Mouse (Mus musculus) layer of hippocampus, postnatal 36 days (tissue): ENCODE measurements at regions not wholly inside any gene's neighbourhood (a gene's known extent, or its start where the extent isn't known, plus 50 kb on each side); places are given as distances from the start of the nearest gene placed in this dataset.

Source experiments
- DNase-seq, 2 experiments: peaks; one replicate each; pipeline ENCODE4 v3.0.0; 2022

DNA sequence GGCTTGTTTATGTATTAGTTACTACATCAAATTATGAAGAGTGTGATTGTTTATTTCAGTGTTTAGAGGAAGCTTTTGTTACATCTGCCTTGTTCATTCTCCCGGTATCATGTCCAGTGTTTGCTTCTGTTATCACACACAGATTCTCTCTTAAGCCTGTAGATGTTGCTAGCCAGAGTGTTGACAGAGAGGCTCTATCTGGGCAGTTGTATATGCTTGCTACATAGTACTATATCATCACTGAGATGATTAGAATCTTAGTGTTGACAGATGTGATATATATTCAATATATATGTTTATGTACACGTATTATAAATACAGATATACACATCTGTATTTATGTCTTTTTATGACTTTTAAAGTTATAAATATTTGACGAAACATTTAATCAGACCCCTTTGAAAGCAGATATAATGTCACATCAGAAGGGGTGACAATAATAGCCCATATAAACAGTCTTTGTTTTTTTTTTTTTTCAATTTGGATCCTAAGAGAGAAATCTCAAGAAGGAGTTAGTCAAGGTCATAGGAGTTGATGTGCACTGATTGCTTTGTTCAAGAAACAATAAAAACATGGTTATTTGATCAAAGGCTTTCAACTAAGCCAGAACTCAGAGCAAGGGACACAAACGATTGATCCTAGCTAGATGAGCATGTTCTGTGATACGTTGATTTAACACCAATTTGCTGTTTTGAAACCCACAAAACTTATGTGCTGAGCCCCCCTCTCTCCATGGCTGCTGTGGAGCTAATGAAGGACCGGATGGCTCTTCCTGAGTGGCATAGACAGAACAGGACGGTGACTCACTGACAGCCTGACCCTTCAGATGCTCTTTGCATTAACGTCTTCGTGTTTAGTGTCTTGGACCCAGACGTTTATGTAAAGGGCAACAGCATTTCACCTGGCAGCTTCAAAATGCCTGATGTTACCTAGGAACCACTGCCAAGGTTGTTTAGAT lies 352.8 kb upstream of the Arglu1 start:
- no peak for DNase-seq

DNA sequence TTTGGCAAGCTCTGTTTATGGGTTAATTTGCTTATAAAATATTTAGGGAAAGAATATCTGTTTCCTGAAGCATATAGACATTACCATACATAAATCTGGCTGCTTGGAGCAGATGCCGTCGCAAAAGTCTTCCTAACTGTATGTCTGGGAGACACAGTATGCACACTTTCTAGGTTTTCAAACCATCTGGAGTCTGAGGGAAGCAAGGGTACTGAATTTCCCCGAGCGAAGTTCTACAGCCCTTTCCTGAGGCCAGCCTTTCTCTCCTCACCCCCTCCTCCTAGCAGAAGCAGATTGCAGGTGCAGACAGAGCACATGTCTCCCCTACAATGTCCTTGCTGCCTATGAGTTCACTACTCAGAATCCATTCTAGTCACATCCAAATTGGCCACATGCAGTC lies 338.8 kb upstream of the Arglu1 start:
- DNase-seq, result no peak

DNA sequence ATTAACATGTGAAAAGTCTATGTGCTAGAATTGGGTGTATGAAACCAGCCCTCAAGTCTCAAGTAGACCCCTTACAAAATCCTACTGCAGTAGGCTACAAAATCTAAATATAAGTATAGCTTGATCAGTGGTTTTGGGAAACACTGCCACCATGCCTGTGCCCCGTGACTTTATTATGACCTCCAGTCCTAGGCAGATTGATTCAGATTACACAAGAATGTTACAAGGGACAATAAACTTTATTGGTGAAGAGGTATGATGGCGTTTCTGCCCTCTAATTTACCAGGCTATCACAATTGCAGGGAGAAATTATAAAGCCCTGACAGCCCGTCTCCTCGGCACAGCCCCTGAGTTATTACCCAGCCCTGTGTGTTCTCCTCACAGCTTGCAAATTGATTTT lies 337.4 kb upstream of the Arglu1 start:
- DNase-seq, result no peak

DNA sequence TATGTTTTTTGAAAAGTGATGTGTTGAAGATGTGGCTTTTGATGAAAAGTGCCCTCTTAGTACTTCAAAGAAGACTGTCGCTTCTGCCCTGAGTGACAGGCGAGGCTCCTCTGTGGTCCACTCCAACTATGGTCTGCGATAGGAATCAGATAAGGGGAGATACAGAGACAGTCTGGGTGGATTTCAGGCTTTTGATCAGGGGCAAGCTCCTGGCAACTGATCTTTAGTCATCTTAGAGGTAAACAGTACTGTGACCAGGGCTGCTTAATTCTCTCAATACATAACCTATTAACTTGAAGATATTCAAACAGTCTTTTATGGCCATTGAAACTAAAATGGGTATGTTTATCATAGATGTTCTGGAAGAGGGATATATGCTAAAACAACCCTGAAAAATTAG lies 335.6 kb upstream of the Arglu1 start:
- no peak for DNase-seq

DNA sequence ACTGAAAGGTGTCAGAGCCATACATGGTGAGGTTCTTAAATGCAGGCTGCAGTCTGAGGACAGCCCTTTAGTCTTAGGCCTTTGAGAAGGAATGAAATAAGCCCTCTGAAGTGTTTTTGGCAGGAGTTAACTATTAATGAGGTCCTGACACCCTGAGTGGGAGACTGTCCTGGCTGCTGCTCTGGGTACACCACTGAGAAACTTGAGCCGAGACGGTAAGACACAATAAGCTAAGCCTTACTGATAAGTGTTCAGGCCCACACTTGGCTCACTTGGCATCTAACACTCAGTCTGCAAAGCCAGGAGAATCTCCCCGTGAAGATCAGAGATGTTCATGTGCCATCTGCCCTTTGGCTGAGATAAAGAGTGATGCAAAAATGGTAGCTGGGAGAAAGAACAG lies 335.1 kb upstream of the Arglu1 start:
- no peak for DNase-seq

DNA sequence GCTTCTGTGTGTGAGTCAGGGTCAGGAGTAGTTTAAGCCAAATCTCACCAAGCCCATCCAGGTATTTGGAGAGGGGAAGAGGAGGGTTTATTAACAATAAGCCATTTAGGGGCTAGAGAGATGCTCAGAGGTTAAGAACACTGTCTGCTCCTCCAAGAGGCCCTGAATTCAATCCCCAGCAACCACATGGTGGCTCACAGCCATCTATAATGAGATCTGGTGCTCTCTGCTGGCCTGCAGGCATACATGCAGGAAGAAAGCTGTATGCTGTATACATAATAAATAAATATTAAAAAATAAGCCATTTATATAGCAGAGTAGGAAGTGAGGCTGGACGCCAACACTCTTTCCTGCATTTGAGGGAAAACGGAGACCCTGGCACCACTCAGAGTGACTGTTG lies 330.4 kb upstream of the Arglu1 start:
- DNase-seq, result no peak

DNA sequence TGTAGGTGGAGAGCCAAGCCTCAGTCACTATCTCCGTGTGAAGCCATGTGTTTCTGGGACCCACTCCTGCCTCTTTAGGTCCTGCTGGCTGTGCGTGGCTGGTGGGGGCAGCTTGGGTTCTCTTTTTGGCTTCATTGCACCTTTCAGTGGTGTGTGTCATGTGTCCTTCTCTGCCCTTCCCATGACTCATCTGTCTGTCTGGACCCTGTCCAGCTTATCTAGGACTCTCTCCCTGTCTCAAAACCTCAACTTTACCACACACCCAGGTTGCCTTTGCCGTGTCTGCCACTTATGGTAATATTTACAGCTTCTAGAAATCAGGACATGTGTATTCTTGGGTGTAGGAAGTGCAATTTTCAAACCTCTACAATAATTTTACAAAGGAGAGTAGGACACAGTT lies 329.9 kb upstream of the Arglu1 start:
- no peak for DNase-seq

DNA sequence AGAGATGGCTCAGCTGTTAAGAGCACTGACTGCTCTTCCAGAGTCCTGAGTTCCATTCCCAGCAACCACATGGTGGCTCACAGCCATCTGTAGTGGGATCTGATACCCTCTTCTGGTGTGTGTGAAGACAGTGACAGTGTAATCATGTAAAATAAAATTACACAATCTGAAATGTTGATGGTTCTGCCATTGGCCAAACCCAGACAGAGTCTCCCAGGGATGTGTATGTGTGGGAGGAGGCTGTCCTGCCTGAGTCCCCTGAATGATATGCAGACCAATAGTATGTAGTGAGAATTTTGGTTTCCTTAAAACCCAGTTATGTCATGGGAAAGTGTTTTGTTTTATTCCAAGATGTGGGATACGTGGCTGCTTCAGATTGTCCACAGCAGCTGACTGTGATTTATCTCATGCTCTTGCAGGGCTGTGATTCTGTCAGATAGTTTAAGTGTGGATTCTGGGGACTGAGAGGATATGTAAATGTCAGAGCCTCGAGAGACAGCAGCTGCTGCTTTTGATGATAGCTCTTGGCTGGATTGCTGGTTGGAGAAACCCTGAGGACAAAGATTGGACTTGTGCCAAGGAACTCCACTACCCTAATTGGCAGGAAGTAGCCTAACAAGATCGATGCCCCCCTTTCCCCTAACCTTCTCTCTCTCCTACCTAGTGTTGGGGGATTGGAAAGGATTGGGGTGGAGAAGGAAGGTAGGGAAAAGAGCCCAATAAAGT lies 321.6 kb upstream of the Arglu1 start:
- no peak for DNase-seq

DNA sequence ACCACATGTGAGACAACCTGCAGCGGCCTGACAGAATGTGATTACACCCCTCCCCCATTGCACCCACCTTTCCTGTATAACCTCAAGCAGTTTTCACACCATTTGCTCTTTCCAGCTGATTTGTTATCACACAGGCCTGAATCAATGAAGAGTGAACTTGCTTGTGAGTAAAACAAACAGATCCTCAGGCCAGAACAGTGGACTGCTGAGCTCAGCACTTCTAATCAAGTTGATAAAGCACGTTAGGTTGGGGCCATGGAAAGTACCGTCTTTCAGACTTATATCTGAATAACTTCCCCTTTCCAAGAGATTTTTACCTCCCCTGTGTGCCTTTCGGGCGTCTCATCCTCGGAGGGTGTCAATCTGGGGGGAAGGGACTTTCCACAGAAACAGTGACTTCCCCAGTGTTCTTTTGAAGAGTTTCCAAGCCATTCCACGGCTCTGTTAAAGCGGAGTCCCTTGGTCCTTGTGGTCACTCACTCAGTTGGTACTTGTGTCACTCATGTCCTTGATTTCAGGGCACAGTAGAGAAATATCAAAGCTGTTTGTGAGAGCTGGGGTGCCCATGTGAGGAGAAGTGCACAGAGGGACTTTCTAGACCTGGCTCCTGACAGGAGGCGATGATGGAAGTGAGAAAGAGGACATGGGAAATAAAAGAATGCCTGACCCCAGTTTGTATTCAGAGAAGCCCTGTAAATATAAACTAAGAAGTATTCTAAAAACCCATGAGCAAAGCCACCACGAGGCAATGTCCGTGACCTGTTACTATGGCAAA lies 317.9 kb upstream of the Arglu1 start:
- DNase-seq, result no peak

DNA sequence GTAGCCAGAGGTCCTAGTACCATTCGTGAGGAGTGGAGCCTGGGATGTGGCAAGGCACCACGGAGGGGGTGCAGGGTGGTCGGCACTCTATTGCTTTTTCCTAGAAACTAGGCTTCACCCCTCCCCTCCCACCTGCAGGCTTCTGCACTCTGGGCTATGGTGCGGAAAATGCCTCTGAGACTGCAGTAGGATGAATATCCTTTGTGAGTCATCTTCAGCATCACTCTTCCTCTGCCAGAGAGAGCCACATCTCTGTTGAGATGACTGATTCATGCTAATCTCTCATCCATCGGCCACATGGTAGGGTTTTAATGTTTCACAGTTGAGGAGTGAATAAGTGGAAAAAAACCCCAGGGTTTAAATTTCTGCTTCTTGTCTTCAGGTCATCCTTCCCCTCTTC lies 309.6 kb upstream of the Arglu1 start:
- DNase-seq, result no peak

DNA sequence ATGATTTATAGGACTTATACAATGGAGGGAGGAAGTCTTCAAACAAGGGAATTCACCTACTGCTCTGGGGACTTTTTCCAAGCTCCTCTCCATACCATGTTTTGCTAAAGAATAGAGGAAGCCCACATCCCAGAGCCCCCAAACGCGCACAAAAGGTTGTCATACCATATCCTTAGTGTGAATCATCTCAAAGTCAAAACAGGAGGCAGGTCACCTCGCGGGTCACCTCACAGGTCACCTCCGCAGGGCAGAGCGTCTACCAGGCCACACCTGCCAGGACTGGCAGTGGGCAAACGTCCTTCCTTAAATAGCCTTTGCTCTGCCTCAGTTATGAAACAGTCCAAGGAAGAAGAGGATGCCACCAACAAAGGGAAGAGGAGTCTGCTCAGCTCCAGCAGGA lies 307.3 kb upstream of the Arglu1 start:
- no peak for DNase-seq

DNA sequence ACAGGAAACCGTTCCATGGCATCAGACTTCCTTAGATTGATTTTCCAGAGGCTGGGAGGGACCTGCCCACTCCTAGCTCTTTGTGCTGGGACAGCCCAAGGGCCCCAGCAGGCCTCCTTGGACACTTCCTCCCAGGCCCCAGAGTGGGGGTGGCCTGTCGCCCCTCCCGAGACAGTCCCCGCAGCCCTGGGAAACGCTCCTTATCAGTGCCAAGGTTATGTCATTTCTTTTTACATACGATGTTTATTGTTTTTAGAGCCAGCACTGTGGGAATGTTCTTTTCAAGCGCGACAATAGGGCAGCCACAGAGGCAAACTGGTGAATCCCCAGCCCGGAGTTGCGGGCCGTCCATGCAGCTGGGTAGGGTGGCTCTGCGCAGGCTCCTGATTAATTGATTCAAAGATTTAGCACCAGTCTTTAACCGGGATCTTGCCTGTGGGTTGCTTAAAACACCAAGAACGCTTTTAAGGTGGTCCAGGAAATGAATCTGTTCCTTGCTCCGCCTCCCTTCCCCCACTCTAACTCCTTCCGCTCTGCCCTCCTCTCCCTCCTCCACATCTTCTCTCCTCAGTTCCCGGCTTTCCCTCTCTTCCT lies 304.4 kb upstream of the Arglu1 start:
- DNase-seq, result peak in 1 of 2 experiments; percentile 21

DNA sequence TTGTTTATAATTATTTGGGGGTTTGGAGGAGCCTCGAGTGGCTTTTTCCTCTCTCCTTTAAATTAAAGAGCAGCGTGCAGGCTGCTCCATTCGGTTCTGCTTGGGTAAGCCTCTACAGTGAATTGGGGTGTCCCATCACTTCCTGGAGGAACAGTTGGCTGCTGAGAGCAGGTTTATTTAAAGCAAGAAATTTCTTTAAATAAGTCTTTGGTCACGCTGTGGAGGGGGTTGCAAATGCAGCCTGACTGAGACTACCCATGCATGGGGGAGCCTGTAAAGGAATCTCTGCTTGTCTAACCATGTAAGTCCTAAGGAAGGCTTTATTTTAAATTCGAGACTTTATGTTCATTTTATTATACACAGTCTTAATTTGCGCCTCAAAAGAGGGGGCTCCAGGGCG lies 303.7 kb upstream of the Arglu1 start:
- DNase-seq, result no peak

DNA sequence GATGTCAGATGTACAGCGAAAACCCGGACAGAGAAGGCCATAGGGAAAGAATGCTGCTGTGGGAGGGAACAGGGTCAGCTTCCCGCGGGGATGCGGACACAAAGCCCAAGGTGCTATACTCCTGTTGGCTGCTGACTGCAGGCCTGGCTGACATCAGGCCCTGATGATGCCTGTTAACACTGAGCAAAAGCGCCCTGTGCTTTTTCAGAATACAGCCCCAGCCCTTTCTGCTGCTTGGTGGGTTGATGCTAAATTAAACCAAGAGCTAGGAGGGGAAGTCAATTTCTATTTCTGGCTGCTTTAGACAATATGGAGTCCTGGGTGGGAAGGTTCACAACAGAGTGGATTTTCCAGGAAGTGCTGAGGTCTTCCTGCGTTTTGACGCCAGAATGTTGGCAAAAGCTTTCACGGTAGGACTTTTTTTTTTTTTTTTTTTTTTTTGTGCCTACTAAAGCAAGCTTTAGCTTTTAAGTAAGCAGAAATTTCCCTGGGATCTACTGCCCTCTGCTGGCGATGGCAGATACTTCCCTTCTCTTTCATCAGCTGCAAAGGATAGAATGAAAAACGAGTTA lies 302.2 kb upstream of the Arglu1 start:
- DNase-seq, result peak; percentile 69 to 70

DNA sequence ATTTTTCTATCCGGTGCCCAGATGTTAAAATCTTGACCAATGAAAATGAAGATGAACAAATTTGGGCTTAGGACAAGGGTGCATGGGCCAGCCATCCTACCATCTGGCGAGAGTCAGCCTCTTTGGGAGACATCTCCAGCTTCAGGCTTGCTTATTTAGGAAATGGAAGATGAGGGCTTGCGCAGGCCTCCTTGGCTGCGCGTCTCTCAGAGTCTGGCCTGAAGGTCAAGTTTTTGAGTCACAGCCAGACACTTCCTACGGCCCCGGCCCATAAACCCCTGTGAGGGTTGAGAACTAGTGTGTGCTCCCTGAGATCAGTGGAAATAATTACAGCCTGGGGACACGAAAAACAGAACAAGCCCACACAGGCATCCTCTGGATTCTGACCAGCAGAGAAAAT lies 300.7 kb upstream of the Arglu1 start:
- DNase-seq, result no peak

DNA sequence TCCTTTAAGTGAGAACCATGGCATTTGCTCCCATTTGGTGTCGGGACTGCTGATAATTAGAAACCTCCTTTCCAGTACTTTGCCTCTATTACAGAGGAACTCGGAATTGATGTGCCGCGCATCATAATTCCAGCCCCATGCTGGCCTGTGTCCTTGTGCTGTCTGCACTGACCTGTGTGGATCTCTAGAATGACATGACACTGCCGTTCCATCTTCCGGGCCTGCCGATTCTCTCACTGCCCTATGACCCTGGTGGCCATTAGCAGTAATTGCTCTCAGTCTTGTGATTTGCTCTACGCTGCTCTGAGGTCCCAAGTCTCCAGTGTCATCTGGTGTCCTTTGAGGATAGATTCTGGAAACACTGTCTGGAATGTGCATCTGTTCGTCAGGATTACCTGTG lies 295.7 kb upstream of the Arglu1 start:
- no peak for DNase-seq

DNA sequence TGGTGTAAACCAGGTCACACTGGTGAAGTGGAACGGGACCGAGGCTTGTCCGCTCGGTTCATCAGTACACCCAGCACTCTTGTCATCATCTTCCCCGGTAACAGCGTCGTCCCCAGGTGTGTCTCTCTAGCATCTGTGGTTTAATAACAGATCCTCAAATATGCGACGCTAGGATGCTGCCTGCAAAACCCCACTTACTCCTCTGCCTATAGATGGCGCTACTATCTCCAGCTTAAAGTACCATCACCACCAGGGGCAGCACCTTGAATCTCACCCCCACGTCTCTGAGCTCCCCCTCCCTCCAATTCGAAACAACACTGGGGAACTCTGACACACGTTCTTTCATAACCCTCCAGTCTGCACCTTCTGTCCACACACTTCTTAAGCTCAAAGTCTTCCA lies 295.1 kb upstream of the Arglu1 start:
- DNase-seq, result no peak

DNA sequence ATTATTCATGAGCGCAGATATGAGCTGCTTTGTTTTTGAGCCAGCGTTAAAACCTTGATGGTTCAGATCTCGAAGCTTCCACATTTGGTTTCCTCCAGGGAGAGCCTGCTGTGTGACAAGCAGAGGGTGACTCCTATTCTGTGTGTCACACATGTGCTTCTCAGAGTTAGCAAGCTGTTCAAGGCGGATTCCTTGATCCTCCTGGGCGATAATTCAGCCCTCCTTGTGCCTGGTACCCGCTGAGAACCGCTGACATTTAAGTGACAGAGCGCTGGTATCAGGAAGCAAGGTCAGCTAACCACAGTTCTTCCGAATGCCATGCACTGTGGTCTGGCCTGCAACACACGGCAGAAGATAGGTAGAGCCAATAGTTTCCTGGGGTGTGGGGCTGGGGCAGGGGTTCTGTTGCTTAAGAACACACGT lies 294.5 kb upstream of the Arglu1 start:
- no peak for DNase-seq

DNA sequence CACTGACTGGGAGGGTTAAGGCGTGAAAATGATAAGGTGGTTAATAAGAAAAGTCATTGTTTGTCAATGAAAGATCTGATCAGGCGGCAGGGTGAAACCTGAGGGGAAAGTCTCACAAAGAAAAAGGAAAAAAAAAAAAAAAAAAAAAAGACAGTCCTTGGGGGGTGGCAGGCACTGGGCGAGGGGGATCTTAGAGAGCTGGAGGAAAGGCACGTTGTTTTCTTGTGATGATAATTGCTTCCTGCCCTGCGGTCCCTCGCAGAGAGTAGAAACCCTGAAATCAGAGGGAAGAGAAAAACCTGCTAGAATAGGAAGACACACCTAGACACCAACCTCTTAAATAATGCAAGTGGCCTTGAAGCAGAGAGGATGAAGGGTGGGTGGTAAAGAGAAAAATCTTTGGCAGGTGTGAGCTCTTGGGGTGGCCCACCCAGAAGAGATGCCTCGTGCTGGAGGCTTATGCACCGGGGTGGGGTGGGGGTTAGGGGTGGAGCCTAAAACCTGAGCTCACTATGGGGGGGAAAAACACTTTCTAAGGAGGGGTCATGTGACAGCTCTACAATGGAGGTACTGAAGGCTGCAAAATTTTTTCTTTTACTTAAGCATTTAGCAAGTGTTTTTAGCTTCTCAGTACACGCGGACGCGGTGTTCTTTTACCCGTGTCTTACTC lies 294.0 kb upstream of the Arglu1 start:
- no peak for DNase-seq

DNA sequence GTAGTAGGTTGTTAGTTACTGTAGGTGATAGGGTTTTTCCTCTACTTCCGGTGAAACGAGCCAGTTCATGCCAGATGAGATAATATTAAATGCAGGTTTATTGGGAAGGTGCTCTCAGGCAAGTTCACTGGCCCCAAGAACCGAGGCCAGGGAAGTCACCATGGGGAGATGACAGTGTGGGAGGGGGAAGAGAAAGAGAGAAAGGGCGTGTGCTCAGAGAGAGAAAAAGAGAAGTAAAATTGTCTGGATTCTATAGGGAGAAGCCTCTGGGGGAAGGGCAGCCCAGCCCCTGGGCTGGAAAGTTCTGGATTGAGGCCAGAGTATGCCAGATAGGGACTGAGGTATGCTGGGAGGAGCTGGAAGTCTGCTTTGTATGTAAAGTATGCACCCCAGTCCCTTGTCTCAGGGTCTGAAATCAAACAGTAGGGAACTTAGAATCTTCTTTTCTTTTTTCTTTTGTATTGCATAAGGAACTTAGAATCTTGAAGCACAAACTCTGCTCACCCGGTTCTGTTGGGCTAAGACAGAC lies 292.9 kb upstream of the Arglu1 start:
- no peak for DNase-seq

DNA sequence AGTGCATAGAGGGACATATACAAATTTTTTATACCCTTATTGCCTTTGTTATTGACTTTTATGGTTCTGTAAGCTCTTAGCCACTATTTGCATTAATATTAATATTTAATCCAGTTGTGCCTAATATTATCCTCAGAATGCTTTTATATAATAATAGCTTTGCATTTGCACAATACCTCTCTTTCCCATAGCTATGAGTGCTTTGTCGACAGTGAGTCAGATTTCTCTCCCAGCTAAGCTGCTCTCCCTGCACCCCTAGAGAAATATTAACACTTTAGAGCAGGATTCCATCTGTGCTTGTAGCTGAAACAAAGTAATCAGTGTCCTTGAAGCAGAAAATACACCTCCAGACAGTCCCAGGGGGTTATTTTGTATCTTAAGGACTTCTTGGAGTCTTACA lies 288.6 kb upstream of the Arglu1 start:
- DNase-seq, result no peak

DNA sequence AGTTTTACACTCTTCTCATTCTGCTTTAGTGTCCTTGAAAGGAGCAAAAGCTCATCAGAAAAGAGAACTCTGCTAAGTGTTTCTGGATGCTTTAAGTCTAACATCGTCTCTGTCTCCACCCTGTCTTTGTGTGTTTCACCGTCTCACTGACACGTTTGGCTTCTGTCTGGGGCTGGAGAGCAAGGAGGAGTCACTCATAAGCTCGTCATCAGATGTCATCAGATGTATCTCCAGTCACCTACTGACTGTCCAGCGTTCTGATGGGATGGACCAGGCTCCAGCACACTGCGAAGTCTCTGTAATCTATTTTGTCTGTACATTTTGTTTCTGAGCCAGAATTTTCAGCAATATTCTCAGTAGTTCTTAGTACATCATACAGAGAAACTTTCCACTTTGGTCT lies 283.4 kb upstream of the Arglu1 start:
- no peak for DNase-seq
